Mouse (Mus musculus): Measurements from ENCODE around the gene Pi4k2a. TPM values are rescaled to one million over a fixed set of nuclear protein-coding genes. Genes with fewer than 3 reads are reported as not detected.
"Not testable (repeated sequence)": the region's sequence is repeated elsewhere in the genome, so short reads cannot be mapped to it uniquely, and the experiment has no call there.

Gene Pi4k2a
- total RNA-seq, 4 experiments from 2014 or later, result 64.0 to 69.1 (median 66.9) TPM

GRCm38 (mm10) chr19:42079950-42080349 lies 10.3 kb upstream of the Pi4k2a start:
- no peak for DNase-seq (ENCODE audit: low spot score in 2 of 2)

- no peak for DNase-seq (ENCODE audit: low spot score in 2 of 2)
Measured at GRCm38 (mm10) chr19:42080469-42080868, 9.8 kb upstream of the Pi4k2a start.

- DNase-seq (ENCODE audit: low spot score in 2 of 2), result not testable (repeated sequence)
Measured at GRCm38 (mm10) chr19:42081613-42082012, 8.7 kb upstream of the Pi4k2a start.

- DNase-seq (ENCODE audit: low spot score in 2 of 2), result no peak
Measured at GRCm38 (mm10) chr19:42085690-42086089, 4.6 kb upstream of the Pi4k2a start.

DNA sequence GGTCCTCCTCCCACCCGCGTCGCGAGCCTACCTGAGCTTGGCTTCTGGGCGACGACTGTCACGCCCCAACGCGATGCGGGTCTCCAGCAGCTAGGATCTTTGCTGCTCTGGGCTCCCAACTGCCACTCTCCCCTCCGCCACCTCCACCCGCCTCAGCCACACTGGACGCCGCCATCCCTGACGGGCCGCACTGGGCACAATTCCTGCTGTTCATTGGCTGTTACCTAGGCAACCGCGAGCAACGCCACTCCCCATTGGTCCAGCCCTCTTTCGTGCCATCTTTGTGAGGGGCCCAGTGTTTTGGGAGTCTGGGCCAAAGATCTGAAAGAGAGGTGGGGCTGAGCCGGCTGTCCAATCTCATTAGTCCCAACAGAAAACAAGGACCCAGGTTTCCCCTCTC lies 4.1 kb upstream of the Pi4k2a start, which contains the start of gene Morn4:
Morn4 (minus strand) TSS at position 192 of the 400 bp plus-strand sequence.
- DNase-seq (ENCODE audit: low spot score in 2 of 2), result peak; percentile 87 to 91

DNA sequence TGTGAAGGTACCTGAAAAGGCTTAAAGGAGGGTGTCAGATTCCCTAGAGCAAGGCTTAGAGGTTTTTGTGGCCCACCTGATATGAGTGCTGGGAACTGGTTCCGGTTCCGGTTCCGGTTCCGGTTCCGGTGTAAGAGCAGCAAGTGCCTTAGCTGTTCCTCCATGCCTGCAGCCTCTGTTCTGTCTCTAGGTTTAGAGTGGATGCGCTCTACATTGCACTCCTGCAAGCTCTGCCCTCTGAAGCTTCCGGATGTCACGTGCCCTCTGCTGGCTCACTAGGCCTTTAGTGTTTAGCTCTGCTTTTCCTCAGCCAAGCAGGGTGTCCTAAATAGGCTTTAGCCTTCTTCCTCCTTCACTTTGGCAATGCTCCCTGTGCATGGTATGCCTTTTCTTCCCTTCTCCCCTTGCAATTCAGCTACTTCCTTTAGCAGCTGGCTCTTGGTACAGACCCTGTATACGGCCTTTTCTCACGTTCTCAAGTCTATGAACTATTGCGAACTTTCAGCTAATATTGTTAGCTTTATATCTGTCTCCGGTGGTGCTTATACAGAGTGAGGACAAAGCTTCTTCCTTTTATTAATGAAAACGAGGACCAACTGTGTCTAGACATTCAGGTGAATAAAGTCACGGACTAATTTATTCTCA lies 1.0 kb upstream of the Pi4k2a start:
- peak; percentile 22 to 60 for DNase-seq (ENCODE audit: low spot score in 2 of 2)

- DNase-seq (ENCODE audit: low spot score in 2 of 2), result peak in 1 of 2 experiments; percentile 28
Measured at GRCm38 (mm10) chr19:42090637-42091141, 419 bp downstream of the Pi4k2a start.

GRCm38 (mm10) chr19:42099406-42099805 lies 9.1 kb downstream of the Pi4k2a start:
- no peak for DNase-seq (ENCODE audit: low spot score in 2 of 2)

DNA sequence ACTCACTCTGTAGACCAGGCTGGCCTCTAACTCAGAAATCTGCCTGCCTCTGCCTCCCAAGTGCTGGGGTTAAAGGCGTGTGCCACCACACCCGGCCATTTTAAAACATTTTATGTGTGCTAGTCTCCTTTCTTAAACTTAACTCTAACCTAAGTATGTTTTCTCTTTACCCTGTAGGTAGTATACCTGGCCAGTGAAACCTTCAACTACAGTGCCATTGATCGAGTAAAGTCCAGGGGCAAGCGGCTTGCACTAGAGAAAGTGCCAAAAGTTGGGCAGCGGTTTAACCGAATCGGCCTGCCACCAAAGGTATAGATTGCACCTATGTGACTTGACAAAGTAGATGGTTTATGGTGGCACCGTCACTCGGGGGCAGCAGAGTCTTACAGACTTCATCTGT lies 14.4 kb downstream of the Pi4k2a start:
- DNase-seq (ENCODE audit: low spot score in 2 of 2), result no peak

- DNase-seq (ENCODE audit: low spot score in 2 of 2), result no peak
Measured at GRCm38 (mm10) chr19:42115783-42116335, 25.6 kb downstream of the Pi4k2a start.

DNA sequence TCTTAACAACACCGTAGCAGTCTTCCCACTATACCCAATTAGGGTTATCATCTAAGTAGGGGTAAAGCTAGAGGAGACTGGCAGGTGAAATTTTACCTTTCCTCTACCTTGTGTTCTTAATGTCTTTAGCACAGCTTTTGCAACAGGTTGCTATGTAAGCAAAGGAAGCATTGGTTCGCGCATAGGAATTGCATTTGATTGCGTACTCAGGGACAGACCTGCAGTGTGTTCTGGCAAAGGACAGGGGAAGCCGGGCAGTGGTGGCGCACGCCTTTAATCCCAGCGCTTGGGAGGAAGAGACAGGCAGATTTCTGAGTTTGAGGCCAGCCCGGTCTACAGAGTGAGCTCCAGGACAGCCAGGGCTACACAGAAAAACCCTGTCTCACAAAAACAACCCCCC lies 27.9 kb downstream of the Pi4k2a start:
- no peak for DNase-seq (ENCODE audit: low spot score in 2 of 2)

- no peak for DNase-seq (ENCODE audit: low spot score in 2 of 2)
Measured at GRCm38 (mm10) chr19:42118596-42118995, 28.3 kb downstream of the Pi4k2a start.

DNA sequence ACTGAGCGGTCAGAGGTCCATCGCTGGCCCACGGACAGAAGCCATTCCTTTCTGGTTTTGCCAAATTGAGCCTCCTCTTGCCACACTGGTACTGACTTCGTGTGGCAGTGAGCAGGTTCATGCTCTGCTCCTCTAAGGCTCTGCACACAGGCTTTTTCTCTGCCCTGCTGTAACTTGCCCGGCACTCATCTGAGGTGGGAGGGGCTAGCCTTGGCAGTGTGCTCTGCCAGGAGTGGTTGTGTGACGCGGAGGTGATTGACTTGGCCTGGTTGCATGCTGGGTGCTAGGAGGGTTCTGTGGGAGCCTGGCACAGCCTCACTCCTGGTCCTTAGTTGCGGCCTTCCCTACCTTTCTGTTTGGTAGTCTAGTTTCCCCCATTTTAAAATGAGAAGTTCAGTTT lies 30.2 kb downstream of the Pi4k2a start:
- no peak for DNase-seq (ENCODE audit: low spot score in 2 of 2)

- no peak for DNase-seq (ENCODE audit: low spot score in 2 of 2)
Measured at GRCm38 (mm10) chr19:42124684-42125083, 34.4 kb downstream of the Pi4k2a start.

DNA sequence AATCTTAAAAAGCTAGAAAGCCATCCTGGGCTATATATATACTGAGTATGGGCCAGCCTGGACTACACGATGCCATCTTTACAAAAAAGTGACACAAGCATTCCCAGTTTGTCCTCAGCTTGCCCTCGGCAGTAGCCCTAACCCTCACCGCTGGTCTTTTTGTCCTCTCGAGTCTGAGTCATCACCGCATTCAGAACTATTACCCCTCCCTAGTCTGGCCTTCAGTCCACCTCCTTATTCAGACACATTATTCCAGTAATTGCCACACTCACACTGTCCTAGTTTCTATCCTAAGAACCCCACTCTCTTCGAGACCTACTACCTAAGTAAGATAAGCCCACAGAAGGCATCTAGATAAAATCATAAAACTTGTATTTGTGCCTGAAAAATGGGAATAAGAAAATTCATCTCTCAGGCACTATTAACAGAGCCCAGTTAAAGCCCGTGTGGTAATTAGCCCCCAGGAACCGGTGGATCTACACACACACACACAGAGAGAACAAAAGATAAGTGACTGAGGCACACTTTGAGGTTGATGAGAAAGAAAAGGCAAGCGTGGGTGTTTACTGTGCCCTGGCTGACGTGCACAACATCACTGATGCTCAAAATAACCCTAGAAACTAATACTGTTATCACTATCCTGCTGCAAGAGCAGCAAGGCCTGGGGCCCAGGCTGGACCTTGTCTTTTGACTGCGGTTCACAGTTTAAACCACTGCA lies 35.4 kb downstream of the Pi4k2a start:
- DNase-seq (ENCODE audit: low spot score in 2 of 2), result no peak

DNA sequence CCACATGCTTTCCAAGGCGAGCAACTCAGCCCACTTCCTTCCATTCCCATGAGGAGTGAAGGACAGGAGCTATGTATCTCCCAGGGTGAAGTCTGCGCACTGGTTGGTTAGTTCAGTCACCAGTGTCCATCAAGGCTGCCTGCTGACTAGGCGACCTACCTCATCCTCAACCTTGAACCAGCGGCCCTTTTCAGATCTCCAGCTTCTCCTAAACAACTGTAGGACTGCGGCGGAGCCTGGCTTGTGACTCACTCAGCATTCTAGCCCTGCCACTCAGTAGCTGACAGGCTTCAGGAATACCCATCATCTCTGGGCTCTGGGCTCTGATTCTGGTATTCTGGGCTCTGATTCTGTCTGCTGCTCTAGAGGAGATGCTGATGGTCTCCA lies 35.9 kb downstream of the Pi4k2a start:
- DNase-seq (ENCODE audit: low spot score in 2 of 2), result no peak

GRCm38 (mm10) chr19:42127024-42127423 lies 36.8 kb downstream of the Pi4k2a start:
- DNase-seq (ENCODE audit: low spot score in 2 of 2), result no peak

- DNase-seq (ENCODE audit: low spot score in 2 of 2), result no peak
Measured at GRCm38 (mm10) chr19:42128052-42128740, 37.9 kb downstream of the Pi4k2a start.

GRCm38 (mm10) chr19:42128787-42129508 lies 38.7 kb downstream of the Pi4k2a start, which contains the start of gene Avpi1:
Gene Avpi1 (minus strand): TSS chr19:42129059.
- DNase-seq (ENCODE audit: low spot score in 2 of 2), result peak; percentile 87 to 99

DNA sequence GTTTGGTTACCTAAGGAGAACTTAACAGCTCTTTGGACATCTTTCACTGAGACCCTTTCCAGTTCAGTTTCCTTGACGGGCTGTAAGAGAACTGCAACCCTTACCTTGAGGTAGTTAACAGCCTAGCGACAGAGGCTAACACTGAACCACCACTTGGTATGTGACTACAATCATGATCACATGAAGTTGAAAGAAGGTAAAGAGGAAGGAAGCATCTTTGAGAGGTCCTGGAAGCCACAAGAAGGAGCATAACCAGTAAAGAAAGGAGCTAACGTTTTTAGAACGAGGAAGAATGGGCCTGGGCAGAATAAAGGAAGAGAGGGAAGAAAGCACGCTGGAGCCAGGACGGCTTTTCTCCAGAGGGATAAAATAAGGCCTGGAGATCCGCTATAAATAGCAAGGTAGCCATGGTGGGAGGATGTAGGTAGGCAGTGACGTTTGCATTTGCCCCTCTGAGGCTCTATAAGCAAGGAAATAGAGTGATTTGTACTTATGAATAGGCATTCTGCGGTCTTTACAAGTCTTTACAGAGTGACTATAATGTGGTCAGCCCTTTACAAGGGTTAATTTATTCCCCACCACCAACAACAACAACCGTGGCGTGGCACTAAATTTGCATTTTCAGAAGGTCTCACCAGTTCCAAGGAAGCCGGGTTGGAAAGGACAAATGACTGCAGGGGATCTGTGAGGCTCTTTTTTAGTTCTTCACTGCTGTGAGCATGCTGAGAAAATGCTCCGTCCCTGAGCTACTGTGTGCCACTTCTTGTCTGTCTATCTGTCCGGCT lies 39.4 kb downstream of the Pi4k2a start:
- no peak for DNase-seq (ENCODE audit: low spot score in 2 of 2)

Measured in left cerebral cortex, adult 8-10 months (tissue).